13 mouse cellular contexts compared by ENCODE assay signal in genomic region chr4:15608508-15608907, GRCm38 (mm10).
DNase-seq lines count a peak whose midpoint lies in the region; TF ChIP-seq lines count a peak whose summit lies in the region.
"Had no signal": no experiment of that assay in that cellular context is flagged by ENCODE, and none has a peak within 500 bp of the region (broad histone marks: within the 10 kb centered on the region; RNA-seq: fewer than 3 reads in every experiment).

No protein-coding gene starts in this region.

- no peak overlapping the region for H3K9ac ChIP-seq in heart, adult 2 months (ENCODE audit: low read depth, low read length)
- H3K9ac ChIP-seq: embryonic facial prominence, embryonic 13.5 days had no signal

- no peak overlapping the region for H3K27ac ChIP-seq in heart, adult 2 months
- H3K27ac ChIP-seq: embryonic facial prominence, embryonic 13.5 days; midbrain, embryonic 10.5 days had no signal

- H3K4me1 ChIP-seq in heart, adult 2 months (ENCODE audit: control insufficient read depth, insufficient read depth, low read length): no peaks in the 10 kb centered on the region
- H3K4me1 ChIP-seq: embryonic facial prominence, embryonic 13.5 days; midbrain, embryonic 10.5 days had no signal

- no peak for TF ChIP-seq POLR2A in heart, adult 2 months (IDR thresholded peaks at IDR 0.05; ENCODE audit: insufficient read depth, low read depth, low read length)
- TF ChIP-seq POLR2A in brain, embryonic 14.5 days (IDR thresholded peaks at IDR 0.05; ENCODE audit: borderline replicate concordance, extremely low read depth, insufficient read depth, insufficient read length, poor library complexity, severe bottlenecking): no peak

- H3K36me3 ChIP-seq in heart, adult 2 months (ENCODE audit: control insufficient read depth, insufficient read depth, low read length): no peaks in the 10 kb centered on the region
- H3K36me3 ChIP-seq: embryonic facial prominence, embryonic 13.5 days; midbrain, embryonic 10.5 days had no signal

- H3K79me2 ChIP-seq in heart, adult 2 months (replicated peaks; ENCODE audit: control insufficient read depth, insufficient read depth, low read length): no peaks in the 10 kb centered on the region

- 29% methylated on average over 3 of the region's 3 CpGs for WGBS in heart, adult 2 months

- no peak for TF ChIP-seq CTCF in heart, adult 2 months (IDR thresholded peaks at IDR 0.05)
- no peak for TF ChIP-seq CTCF in brain, embryonic 14.5 days (IDR thresholded peaks at IDR 0.05; ENCODE audit: borderline replicate concordance, extremely low read depth, insufficient read depth, insufficient read length)

- no peaks in the 10 kb centered on the region for H3K27me3 ChIP-seq in heart, adult 2 months (ENCODE audit: control insufficient read depth, insufficient read depth, low read length)
- H3K27me3 ChIP-seq: CH12.LX; embryonic facial prominence, embryonic 13.5 days; Patski had no signal

- peak; percentile 29 to 33 for DNase-seq in heart, postnatal 10 days
- no peak for DNase-seq in heart, adult 2 months
- peak; percentile 77 for DNase-seq in Muller cell, postnatal 12 days (ENCODE audit: inconsistent ontology term)
- peak; percentile 65 for DNase-seq in brain, embryonic 14.5 days (ENCODE audit: low read depth)
- DNase-seq in layer of hippocampus, postnatal 14 days (ENCODE audit: low spot score in 2 of 2): peak; percentile 38 to 89
- DNase-seq in right cerebral cortex, postnatal 4 days: no peak
- no peak for DNase-seq in frontal cortex, adult 2 months (ENCODE audit: extremely low spot score in 1 of 2, low spot score in 1 of 2)
- DNase-seq: adrenal gland, adult 2 months; thymus, adult 2 months had no signal

- no peak overlapping the region for H3K4me3 ChIP-seq in heart, adult 2 months
- H3K4me3 ChIP-seq: embryonic facial prominence, embryonic 13.5 days; midbrain, embryonic 10.5 days had no signal

- intact Hi-C loops in heart, postnatal 10 days (cut with DNase I): no loop called here
- intact Hi-C loops in heart, adult 2 months (cut with DNase I): no loop called here

- no peak for TF ChIP-seq EP300 in heart, adult 2 months (IDR thresholded peaks at IDR 0.05; ENCODE audit: insufficient read depth, low read depth, low read length)

Comparison
In these comparisons a context has a peak if more than half of its experiments do, and no peak if none do; other contexts are left out.
1. DNase-seq: peak in heart, postnatal 10 days (2 of 2), Muller cell, postnatal 12 days (single experiment), brain, embryonic 14.5 days (single experiment) and layer of hippocampus, postnatal 14 days (2 of 2); none in heart, adult 2 months (0 of 2), right cerebral cortex, postnatal 4 days (single experiment) and frontal cortex, adult 2 months (0 of 2).